Mouse (Mus musculus) urinary bladder, postnatal 0 days (tissue): Measurements from ENCODE around the gene Rae1. TPM values are rescaled to one million over a fixed set of nuclear protein-coding genes. Genes with fewer than 3 reads are reported as not detected.

ENCODE experiments used
- polyA plus RNA-seq: library from polyadenylated mRNA; unstranded; fragments of >200 nt; fragmentation: Nextera tagmentation; extraction: Ambion mirVana; gene quantifications from 2 replicates; pipeline ENCODE4 v1.2.1, GENCODE M21; 2015

The Rae1 gene
- polyA plus RNA-seq: 76.2 and 78.0 TPM in 2 replicates

DNA sequence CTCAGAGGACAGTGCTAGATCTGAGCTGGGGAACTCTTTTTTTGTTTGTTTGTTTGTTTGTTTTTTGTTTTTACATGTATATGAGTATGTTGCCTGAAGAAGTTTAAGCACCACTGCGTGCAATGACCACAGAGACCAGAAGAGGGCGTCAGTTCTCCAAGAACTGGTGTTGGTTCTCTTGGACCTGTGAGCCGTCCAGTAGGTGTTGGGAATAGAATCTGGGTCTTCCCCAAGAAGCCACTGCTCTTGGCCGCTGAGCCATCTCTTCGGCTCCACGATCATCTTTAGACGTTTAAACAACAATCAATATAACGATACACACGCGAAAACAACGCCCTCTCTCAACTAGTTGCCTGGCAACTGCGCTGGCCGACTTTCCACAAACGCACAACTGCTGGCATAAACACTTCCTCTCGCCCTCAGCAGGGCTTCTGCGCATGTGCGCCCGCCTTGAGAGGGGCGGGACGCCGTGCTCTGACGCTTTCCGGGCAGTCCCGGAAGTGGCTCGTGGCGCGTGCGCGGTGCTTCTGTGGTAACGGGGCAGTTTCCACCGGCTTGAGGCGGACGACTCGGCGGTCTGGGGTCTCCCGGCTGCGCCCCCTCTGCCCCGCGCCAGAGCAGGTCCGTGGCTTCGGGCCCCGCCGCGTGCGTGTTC lies at the start of gene Rae1:
TSS of gene Rae1 (plus strand) at position 488 of the 655 bp plus-strand sequence.

DNA sequence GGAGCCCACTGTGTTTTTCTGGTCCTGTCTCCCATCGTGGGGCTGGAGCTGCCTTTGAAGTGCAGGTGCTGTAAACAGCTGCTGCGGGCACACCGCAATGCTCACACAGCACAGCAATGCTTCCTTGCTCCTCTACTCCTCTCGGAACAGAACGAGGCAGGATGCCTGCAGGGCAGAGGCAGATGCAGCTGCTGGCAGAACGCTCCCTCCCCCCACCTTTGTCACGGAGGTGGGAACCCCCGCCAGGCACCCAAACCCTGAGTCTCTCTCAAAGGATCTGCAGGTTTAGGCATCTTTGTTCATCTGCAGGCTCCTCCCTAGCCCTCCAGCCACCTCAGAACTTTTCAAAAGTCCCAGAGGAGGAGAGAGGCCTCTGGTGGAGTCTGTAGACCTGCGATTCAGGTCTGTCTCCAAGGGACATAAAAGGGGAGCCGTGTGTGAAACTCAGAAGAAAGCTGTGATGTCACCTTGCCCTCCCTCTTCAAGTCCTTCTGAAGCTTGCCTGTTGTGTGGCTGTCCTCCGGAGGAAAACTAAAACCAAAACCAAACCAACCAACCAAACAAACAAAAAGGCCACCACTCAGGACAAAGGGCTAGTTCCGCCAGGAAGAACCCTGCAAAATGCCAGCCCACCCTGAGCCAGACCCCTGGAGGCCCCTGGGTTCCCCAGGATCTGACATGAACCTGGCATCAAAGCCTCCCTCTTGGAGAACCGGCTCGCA lies 22.3 kb upstream of the Rae1 start, which contains the start of gene Spo11:
TSS of gene Spo11 (plus strand) at position 292 of the 722 bp plus-strand sequence.

DNA sequence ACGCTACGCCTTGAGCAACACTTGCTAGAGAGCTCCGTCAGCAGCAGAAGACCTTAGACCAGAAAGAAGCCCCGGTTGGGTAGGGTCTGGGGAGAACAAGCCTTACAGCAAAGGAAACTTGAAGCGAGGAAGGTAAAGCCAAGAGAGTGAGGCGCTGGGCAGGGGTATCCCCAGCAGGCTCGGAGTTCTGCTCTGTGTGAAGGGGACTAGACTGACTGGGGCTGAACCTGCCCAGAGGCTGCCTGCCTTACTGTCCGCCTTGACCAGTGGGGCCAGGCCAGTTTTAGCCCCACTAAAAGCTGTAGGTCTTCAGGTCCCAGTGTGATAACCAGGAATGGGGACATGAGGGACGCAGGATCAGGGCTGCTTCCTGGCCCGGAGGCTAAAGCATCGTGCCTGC lies 20.5 kb downstream of the Rae1 start, which contains the start of gene Rbm38:
TSS of gene Rbm38 (plus strand) at position 69 of the 400 bp plus-strand sequence.

Other genes starting within 250 kb of the Rae1 start
- gene Bmp7, start 59.8 kb upstream of the Rae1 start, polyA plus RNA-seq: 11.2 and 12.2 TPM in 2 replicates
- gene Spo11, start 22.4 kb upstream of the Rae1 start, polyA plus RNA-seq: 0.06 TPM in 1 of 2 replicates, not detected in the other
- 94.9 and 104 TPM in 2 replicates for gene Rbm38, start 20.4 kb downstream of the Rae1 start, polyA plus RNA-seq
- 0.13 and 0.23 TPM in 2 replicates for gene Ctcfl, start 119.4 kb downstream of the Rae1 start, polyA plus RNA-seq
- 0.18 and 0.45 TPM in 2 replicates for gene Pck1, start 152.9 kb downstream of the Rae1 start, polyA plus RNA-seq
- 4.1 and 5.5 TPM in 2 replicates for gene Zbp1, start 218.8 kb downstream of the Rae1 start, polyA plus RNA-seq